Comparison of ENCODE assay signal across 8 mouse cellular contexts in the genomic region with DNA sequence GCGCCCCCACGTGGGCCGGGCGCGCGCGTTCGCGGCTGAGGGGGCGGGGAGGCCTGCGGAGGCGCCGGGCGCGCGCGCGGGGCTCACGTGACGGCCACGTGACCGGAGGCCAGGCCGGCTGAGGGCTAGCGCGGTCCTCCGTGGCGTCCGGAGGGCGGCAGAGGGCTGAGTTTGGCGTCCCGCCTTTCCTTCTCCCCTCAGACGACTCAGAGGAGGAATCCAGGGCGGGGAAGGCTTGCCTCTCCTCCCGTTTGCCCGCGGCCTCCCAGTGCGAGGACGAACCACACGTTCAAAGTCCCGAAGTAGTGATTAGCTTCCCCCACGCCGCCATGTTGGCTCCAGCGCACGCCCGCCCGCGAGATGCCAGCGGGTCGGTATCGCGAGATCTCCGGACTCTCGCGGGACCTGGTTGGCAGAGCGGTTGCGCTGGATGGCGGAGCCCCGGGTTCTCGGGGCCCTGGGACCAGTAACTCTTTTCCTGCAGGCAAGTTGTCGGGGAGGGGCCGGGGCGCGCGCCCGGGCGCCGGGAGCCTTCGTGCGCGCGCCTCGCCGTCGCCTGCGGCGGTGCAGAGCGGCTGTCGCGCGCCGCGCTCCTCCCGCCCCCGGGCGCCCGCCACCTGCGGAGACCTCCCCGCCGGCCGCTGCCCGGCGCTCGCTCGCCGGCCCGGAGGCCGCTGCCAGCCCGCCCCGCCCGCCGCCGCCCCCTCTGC. TPM values are rescaled to one million over a fixed set of nuclear protein-coding genes. Genes with fewer than 3 reads are reported as not detected.
DNase-seq lines count a peak whose midpoint lies in the region; ATAC-seq and TF ChIP-seq lines count a peak whose summit lies in the region.

No protein-coding gene starts in this region.

- peak overlapping the region; percentile 77 for H3K4me3 ChIP-seq in hindbrain, postnatal 0 days (ENCODE audit: low read length)
- H3K4me3 ChIP-seq in left cerebral cortex, adult 2 months, result peak overlapping the region; percentile 96

- intact Hi-C loops in left cerebral cortex, adult 2 months (cut with DNase I), result loop anchor here (5.0 kb wide), 2 partner anchors 66 to 81 kb away; no protein-coding TSS in a partner anchor

- DNase-seq in T-cell, adult 2 months (ENCODE audit: low spot score), result peak; percentile 97
- peak; percentile 98 to 99 for DNase-seq in cerebellum, postnatal 36 days
- peak; percentile 97 for DNase-seq in gastrocnemius, adult 18-20 months (ENCODE audit: low spot score)
- peak; percentile 98 for DNase-seq in hindbrain, postnatal 0 days (ENCODE audit: low spot score)
- peak; percentile 96 for DNase-seq in left cerebral cortex, adult 2 months (ENCODE audit: extremely low spot score in 1 of 2, low spot score in 2 of 2)
- DNase-seq in right cerebral cortex, adult 2 months (ENCODE audit: low spot score in 2 of 2), result peak; percentile 94 to 98
- DNase-seq in urinary bladder, postnatal 14 days (ENCODE audit: low spot score), result peak; percentile 98

- peak overlapping the region; percentile 99 for H3K27ac ChIP-seq in hindbrain, postnatal 0 days
- peak overlapping the region; percentile 100 for H3K27ac ChIP-seq in left cerebral cortex, adult 2 months

- peak overlapping the region; percentile 87 for H3K9ac ChIP-seq in hindbrain, postnatal 0 days (replicated peaks; ENCODE audit: low read length)

- TF ChIP-seq CTCF in hindbrain, postnatal 0 days (IDR thresholded peaks at IDR 0.05; ENCODE audit: low read depth), result 0 out of 2 replicates have a peak, but pooled peaks have one; percentile 11
- TF ChIP-seq CTCF in left cerebral cortex, adult 2 months (IDR thresholded peaks at IDR 0.05), result no peak

- H3K4me1 ChIP-seq in hindbrain, postnatal 0 days (ENCODE audit: insufficient read depth, low read length), result peaks cover 6% of the 10 kb centered on the region; the same call in 1 of the 2 replicates

- H3K4me2 ChIP-seq in hindbrain, postnatal 0 days (ENCODE audit: low read depth, low read length), result peak overlapping the region; percentile 62

- no peaks in the 10 kb centered on the region for H3K27me3 ChIP-seq in hindbrain, postnatal 0 days (ENCODE audit: insufficient read depth, low read length)

- ATAC-seq in hindbrain, postnatal 0 days, result peak; percentile 94
- ATAC-seq in megakaryocyte, adult 5-6 weeks (ENCODE audit: poor library complexity, severe bottlenecking), result peak; percentile 87

- H3K9me3 ChIP-seq in hindbrain, postnatal 0 days (ENCODE audit: low read length), result no peaks in the 10 kb centered on the region

- peaks cover 2% of the 10 kb centered on the region; the same call in 1 of the 2 replicates for H3K36me3 ChIP-seq in hindbrain, postnatal 0 days (ENCODE audit: insufficient read depth, low read length)

- WGBS in hindbrain, postnatal 0 days, result under 1% methylated on average over 48 of the region's 102 CpGs

RNA-seq across cellular contexts. Expression of a gene that starts 1.2 kb away (rescaled TPM):
- total RNA-seq in gastrocnemius, adult 18-20 months (2021), result 10 to 100 TPM; 13.4 to 16.5 TPM
- 28.0 and 33.3 TPM in 2 replicates for total RNA-seq in hindbrain, postnatal 0 days (2014; rRNA removed)
- polyA plus RNA-seq in hindbrain, postnatal 0 days (2015; fragmentation: Nextera tagmentation; extraction: Ambion mirVana), result 20.9 and 23.4 TPM in 2 replicates
- 10 to 100 TPM; 49.5 to 52.6 TPM for total RNA-seq in left cerebral cortex, adult 2 months (2021)
- total RNA-seq in megakaryocyte, adult 5-6 weeks (2015), result 28.2 and 34.0 TPM in 2 replicates
- 47.8 and 48.3 TPM in 2 replicates for total RNA-seq in megakaryocyte, adult 5-6 weeks (2017)

RNA-seq across cellular contexts. Expression of a gene that starts 50.2 kb away (rescaled TPM):
- total RNA-seq in gastrocnemius, adult 18-20 months (2021), result 10 to 100 TPM; 17.6 to 18.1 TPM
- total RNA-seq in hindbrain, postnatal 0 days (2014; rRNA removed), result 51.5 and 74.1 TPM in 2 replicates
- polyA plus RNA-seq in hindbrain, postnatal 0 days (2015; fragmentation: Nextera tagmentation; extraction: Ambion mirVana), result 63.5 and 64.8 TPM in 2 replicates
- 100 to 1,000 TPM; 129 to 136 TPM for total RNA-seq in left cerebral cortex, adult 2 months (2021)
- 42.8 and 46.4 TPM in 2 replicates for total RNA-seq in megakaryocyte, adult 5-6 weeks (2015)
- total RNA-seq in megakaryocyte, adult 5-6 weeks (2017), result 77.7 and 78.4 TPM in 2 replicates

RNA-seq across cellular contexts. Expression of a gene that starts 56.2 kb away (rescaled TPM):
- 1 to 10 TPM; 6.4 to 8.2 TPM for total RNA-seq in gastrocnemius, adult 18-20 months (2021)
- total RNA-seq in hindbrain, postnatal 0 days (2014; rRNA removed), result 13.6 and 16.7 TPM in 2 replicates
- polyA plus RNA-seq in hindbrain, postnatal 0 days (2015; fragmentation: Nextera tagmentation; extraction: Ambion mirVana), result 21.1 and 22.5 TPM in 2 replicates
- total RNA-seq in left cerebral cortex, adult 2 months (2021), result 10 to 100 TPM; 76.2 to 78.3 TPM
- 3.9 and 4.1 TPM in 2 replicates for total RNA-seq in megakaryocyte, adult 5-6 weeks (2015)
- 3.1 and 3.2 TPM in 2 replicates for total RNA-seq in megakaryocyte, adult 5-6 weeks (2017)

Comparison
In these comparisons a context has a peak if more than half of its experiments do, and no peak if none do; other contexts are left out.
1. Peak in every context shown above with its lines: DNase-seq, ATAC-seq, H3K4me3 ChIP-seq and H3K27ac ChIP-seq.